31 mouse cellular contexts compared by ENCODE assay signal in genomic region chr6:128345623-128346022, GRCm38 (mm10). TPM values are rescaled to one million over a fixed set of nuclear protein-coding genes. Genes with fewer than 3 reads are reported as not detected.
A peak's percentile ranks its signal among the peaks of the same experiment; 100 is the strongest.
DNase-seq lines count a peak whose midpoint lies in the region; ATAC-seq lines count a peak whose summit lies in the region.
"Had no signal": no experiment of that assay in that cellular context is flagged by ENCODE, and none has a peak within 500 bp of the region (broad histone marks: within the 10 kb centered on the region; RNA-seq: fewer than 3 reads in every experiment).

No protein-coding gene starts in this region.

- no peak overlapping the region for H3K9ac ChIP-seq in liver, embryonic 12.5 days
- no peak overlapping the region for H3K9ac ChIP-seq in liver, embryonic 11.5 days (ENCODE audit: low read depth, low read length)
- H3K9ac ChIP-seq: forebrain, embryonic 12.5 days; heart, embryonic 13.5 days; hindbrain, embryonic 13.5 days; limb, embryonic 13.5 days; liver, embryonic 14.5 days; lung, embryonic 14.5 days had no signal

- WGBS in liver, embryonic 12.5 days (ENCODE audit: insufficient replicate concordance), result 25% methylated on average over 10 of the region's 10 CpGs
- whole genome bisulfite sequencing in liver, embryonic 11.5 days, result 48% methylated on average over 10 of the region's 10 CpGs

- no peak overlapping the region for H3K27ac ChIP-seq in liver, embryonic 12.5 days
- H3K27ac ChIP-seq in liver, embryonic 11.5 days (ENCODE audit: low read depth, low read length), result no peak overlapping the region
- H3K27ac ChIP-seq: forebrain, embryonic 12.5 days; heart, adult 2 months; heart, embryonic 13.5 days; hindbrain, embryonic 13.5 days; limb, embryonic 13.5 days; liver, embryonic 14.5 days; midbrain, embryonic 10.5 days had no signal

- no peak for DNase-seq in liver, embryonic 11.5 days (ENCODE audit: low spot score)
- no peak for DNase-seq in ovary, adult 18-20 months (ENCODE audit: low spot score)
- no peak for DNase-seq in spleen, postnatal 36 days (ENCODE audit: low spot score in 2 of 2)
- DNase-seq: adrenal gland, postnatal 10 days; cerebellum, adult 2 months; cerebellum, postnatal 36 days; gastrocnemius, postnatal 25 days; heart, adult 2 months; heart, postnatal 14 days; kidney, adult 8-10 months; kidney, postnatal 25 days; lung, embryonic 14.5 days; retina, postnatal 1 day; right cerebral cortex, postnatal 25 days; spleen, adult 18-20 months; thymus, postnatal 14 days had no signal

- ATAC-seq in liver, embryonic 12.5 days, result 0 out of 2 replicates have a peak, but pooled peaks have one; percentile 18
- ATAC-seq in liver, embryonic 11.5 days (replicated peaks; ENCODE audit: low FRiP score), result no peak
- peak; percentile 97 for ATAC-seq in granulocyte monocyte progenitor cell, adult 5-6 weeks (replicated peaks; ENCODE audit: poor library complexity, severe bottlenecking)
- ATAC-seq in megakaryocyte-erythroid progenitor cell, adult 5-6 weeks (replicated peaks; ENCODE audit: low FRiP score, low TSS enrichment, poor library complexity, severe bottlenecking), result peak; percentile 42; the same call in 1 of the 2 replicates
- no peak for ATAC-seq in erythroblast, adult 5-6 weeks (replicated peaks; ENCODE audit: low FRiP score, poor library complexity, severe bottlenecking)
- ATAC-seq: inflammation-experienced regulatory T-cells, adult 6 months; midbrain, embryonic 16.5 days had no signal

- H3K27me3 ChIP-seq in liver, embryonic 12.5 days (replicated peaks), result no peaks in the 10 kb centered on the region
- H3K27me3 ChIP-seq in liver, embryonic 11.5 days (replicated peaks; ENCODE audit: control insufficient read depth, insufficient read depth, low read length), result no peaks in the 10 kb centered on the region
- H3K27me3 ChIP-seq: forebrain, embryonic 12.5 days; heart, embryonic 13.5 days; hindbrain, embryonic 13.5 days; limb, embryonic 13.5 days had no signal

- H3K9me3 ChIP-seq in liver, embryonic 12.5 days (replicated peaks), result no peaks in the 10 kb centered on the region
- H3K9me3 ChIP-seq in liver, embryonic 11.5 days (ENCODE audit: control insufficient read depth, low read length), result no peaks in the 10 kb centered on the region
- H3K9me3 ChIP-seq: forebrain, embryonic 12.5 days; heart, embryonic 13.5 days; hindbrain, embryonic 13.5 days; limb, embryonic 13.5 days; midbrain, embryonic 10.5 days had no signal

- peaks cover 4% of the 10 kb centered on the region; the same call in 1 of the 2 replicates for H3K4me1 ChIP-seq in liver, embryonic 12.5 days
- H3K4me1 ChIP-seq in liver, embryonic 11.5 days (replicated peaks; ENCODE audit: control insufficient read depth, insufficient read depth, low read length), result 0 out of 2 replicates have a peak, but pooled peaks cover 3% of the 10 kb centered on the region

- no peak overlapping the region for H3K4me2 ChIP-seq in liver, embryonic 12.5 days
- H3K4me2 ChIP-seq in liver, embryonic 11.5 days, result no peak overlapping the region
- H3K4me2 ChIP-seq: forebrain, embryonic 12.5 days; heart, embryonic 13.5 days; hindbrain, embryonic 13.5 days; limb, embryonic 13.5 days; lung, embryonic 14.5 days had no signal

- H3K4me3 ChIP-seq in liver, embryonic 12.5 days, result no peak overlapping the region
- H3K4me3 ChIP-seq in liver, embryonic 11.5 days (ENCODE audit: low read depth, low read length), result no peak overlapping the region
- H3K4me3 ChIP-seq: forebrain, embryonic 12.5 days; heart, adult 2 months; heart, embryonic 13.5 days; hindbrain, embryonic 13.5 days; limb, embryonic 13.5 days; midbrain, embryonic 10.5 days had no signal

- H3K36me3 ChIP-seq in liver, embryonic 12.5 days, result peaks cover 8% of the 10 kb centered on the region; the same call in 1 of the 2 replicates
- H3K36me3 ChIP-seq in liver, embryonic 11.5 days (ENCODE audit: control insufficient read depth, insufficient read depth, low read length), result peaks cover 6% of the 10 kb centered on the region; the same call in 1 of the 2 replicates

RNA-seq across cellular contexts. Expression of gene Tulp3, which starts 10.0 kb away (rescaled TPM):
- polyA plus RNA-seq in liver, embryonic 12.5 days (2016; fragmentation: Nextera tagmentation; extraction: Ambion mirVana), result 4.7 and 4.8 TPM in 2 replicates
- polyA plus RNA-seq in liver, embryonic 11.5 days (2014; fragmentation: Nextera tagmentation; extraction: Ambion mirVana), result 9.5 and 10.1 TPM in 2 replicates
- total RNA-seq in granulocyte monocyte progenitor cell, adult 5-6 weeks (2014; fragmentation: Nextera tagmentation), result 0.21 and 3.7 TPM in 2 replicates
- 0.46 TPM in 1 of 2 replicates, not detected in the other for total RNA-seq in granulocyte monocyte progenitor cell, adult 5-6 weeks (2017)
- 0.33 and 2.6 TPM in 2 replicates for total RNA-seq in megakaryocyte-erythroid progenitor cell, adult 5-6 weeks (2014; fragmentation: Nextera tagmentation)
- total RNA-seq in megakaryocyte-erythroid progenitor cell, adult 5-6 weeks (2017), result 0.47 and 8.3 TPM in 2 replicates
- total RNA-seq in erythroblast, adult 5-6 weeks (2015; ENCODE audit: low replicate concordance), result 0.38 and 0.42 TPM in 2 replicates
- total RNA-seq in erythroblast, adult 5-6 weeks (2017; ENCODE audit: low replicate concordance), result not detected in 2 replicates

RNA-seq across cellular contexts. Expression of gene Rhno1, which starts 17.1 kb away (rescaled TPM):
- polyA plus RNA-seq in liver, embryonic 12.5 days (2016; fragmentation: Nextera tagmentation; extraction: Ambion mirVana), result 78.6 and 81.0 TPM in 2 replicates
- 120 and 126 TPM in 2 replicates for polyA plus RNA-seq in liver, embryonic 11.5 days (2014; fragmentation: Nextera tagmentation; extraction: Ambion mirVana)
- 43.7 and 51.3 TPM in 2 replicates for total RNA-seq in granulocyte monocyte progenitor cell, adult 5-6 weeks (2014; fragmentation: Nextera tagmentation)
- 33.3 and 37.4 TPM in 2 replicates for total RNA-seq in granulocyte monocyte progenitor cell, adult 5-6 weeks (2017)
- 82.4 and 109 TPM in 2 replicates for total RNA-seq in megakaryocyte-erythroid progenitor cell, adult 5-6 weeks (2014; fragmentation: Nextera tagmentation)
- total RNA-seq in megakaryocyte-erythroid progenitor cell, adult 5-6 weeks (2017), result 53.5 and 57.2 TPM in 2 replicates
- 37.4 and 39.6 TPM in 2 replicates for total RNA-seq in erythroblast, adult 5-6 weeks (2015; ENCODE audit: low replicate concordance)
- 19.5 and 38.2 TPM in 2 replicates for total RNA-seq in erythroblast, adult 5-6 weeks (2017; ENCODE audit: low replicate concordance)

RNA-seq across cellular contexts. Expression of gene Foxm1, which starts 17.1 kb away (rescaled TPM):
- polyA plus RNA-seq in liver, embryonic 12.5 days (2016; fragmentation: Nextera tagmentation; extraction: Ambion mirVana), result 24.5 and 26.6 TPM in 2 replicates
- 34.2 and 38.3 TPM in 2 replicates for polyA plus RNA-seq in liver, embryonic 11.5 days (2014; fragmentation: Nextera tagmentation; extraction: Ambion mirVana)
- 38.8 and 53.2 TPM in 2 replicates for total RNA-seq in granulocyte monocyte progenitor cell, adult 5-6 weeks (2014; fragmentation: Nextera tagmentation)
- 12.8 and 18.2 TPM in 2 replicates for total RNA-seq in granulocyte monocyte progenitor cell, adult 5-6 weeks (2017)
- total RNA-seq in megakaryocyte-erythroid progenitor cell, adult 5-6 weeks (2014; fragmentation: Nextera tagmentation), result 60.1 and 63.2 TPM in 2 replicates
- total RNA-seq in megakaryocyte-erythroid progenitor cell, adult 5-6 weeks (2017), result 5.8 and 6.7 TPM in 2 replicates
- 17.7 and 25.9 TPM in 2 replicates for total RNA-seq in erythroblast, adult 5-6 weeks (2015; ENCODE audit: low replicate concordance)
- 14.1 and 29.7 TPM in 2 replicates for total RNA-seq in erythroblast, adult 5-6 weeks (2017; ENCODE audit: low replicate concordance)

RNA-seq across cellular contexts. Expression of gene Tex52, which starts 29.6 kb away (rescaled TPM):
- not detected in 2 replicates for polyA plus RNA-seq in liver, embryonic 12.5 days (2016; fragmentation: Nextera tagmentation; extraction: Ambion mirVana)
- 0.14 TPM in 1 of 2 replicates, not detected in the other for polyA plus RNA-seq in liver, embryonic 11.5 days (2014; fragmentation: Nextera tagmentation; extraction: Ambion mirVana)
- not detected in 2 replicates for total RNA-seq in granulocyte monocyte progenitor cell, adult 5-6 weeks (2014; fragmentation: Nextera tagmentation)
- 0.22 TPM in 1 of 2 replicates, not detected in the other for total RNA-seq in granulocyte monocyte progenitor cell, adult 5-6 weeks (2017)
- total RNA-seq in megakaryocyte-erythroid progenitor cell, adult 5-6 weeks (2014; fragmentation: Nextera tagmentation), result 0.87 TPM in 1 of 2 replicates, not detected in the other
- total RNA-seq in megakaryocyte-erythroid progenitor cell, adult 5-6 weeks (2017), result 1.3 TPM in 1 of 2 replicates, not detected in the other
- not detected in 2 replicates for total RNA-seq in erythroblast, adult 5-6 weeks (2015; ENCODE audit: low replicate concordance)
- not detected in 2 replicates for total RNA-seq in erythroblast, adult 5-6 weeks (2017; ENCODE audit: low replicate concordance)
- total RNA-seq: adrenal gland, postnatal 10 days; gastrocnemius, postnatal 25 days; heart, adult 2 months; heart, postnatal 14 days; neutrophil, adult 5-6 weeks had no signal

RNA-seq across cellular contexts. Expression of gene Gm44596, which starts 29.7 kb away (rescaled TPM):
- not detected in 2 replicates for polyA plus RNA-seq in liver, embryonic 12.5 days (2016; fragmentation: Nextera tagmentation; extraction: Ambion mirVana)
- polyA plus RNA-seq in liver, embryonic 11.5 days (2014; fragmentation: Nextera tagmentation; extraction: Ambion mirVana), result not detected in 2 replicates
- not detected in 2 replicates for total RNA-seq in granulocyte monocyte progenitor cell, adult 5-6 weeks (2014; fragmentation: Nextera tagmentation)
- total RNA-seq in granulocyte monocyte progenitor cell, adult 5-6 weeks (2017), result not detected in 2 replicates
- not detected in 2 replicates for total RNA-seq in megakaryocyte-erythroid progenitor cell, adult 5-6 weeks (2014; fragmentation: Nextera tagmentation)
- not detected in 2 replicates for total RNA-seq in megakaryocyte-erythroid progenitor cell, adult 5-6 weeks (2017)
- not detected in 2 replicates for total RNA-seq in erythroblast, adult 5-6 weeks (2015; ENCODE audit: low replicate concordance)
- total RNA-seq in erythroblast, adult 5-6 weeks (2017; ENCODE audit: low replicate concordance), result not detected in 2 replicates
- total RNA-seq: adrenal gland, postnatal 10 days; gastrocnemius, postnatal 25 days; heart, adult 2 months; heart, postnatal 14 days; layer of hippocampus, adult 8-10 months; left cerebral cortex, postnatal 14 days; neutrophil, adult 5-6 weeks had no signal
- polyA plus RNA-seq: cerebellum, adult 2 months; forebrain, embryonic 12.5 days; heart, adult 2 months; heart, embryonic 13.5 days; hindbrain, embryonic 13.5 days; inflammation-experienced regulatory T-cells, adult 6 months; limb, embryonic 13.5 days; liver, embryonic 14.5 days; lung, embryonic 14.5 days; midbrain, embryonic 10.5 days; midbrain, embryonic 16.5 days had no signal

Comparison
In these comparisons a context has a peak if more than half of its experiments do, and no peak if none do; other contexts are left out.
1. ATAC-seq: peak in liver, embryonic 12.5 days (single experiment), granulocyte monocyte progenitor cell, adult 5-6 weeks (single experiment) and megakaryocyte-erythroid progenitor cell, adult 5-6 weeks (single experiment); none in liver, embryonic 11.5 days (single experiment) and erythroblast, adult 5-6 weeks (single experiment).